Mouse (Mus musculus) stomach, postnatal 0 days (tissue): ENCODE measurements around the gene Krtap11-1. TPM values are rescaled to one million over a fixed set of nuclear protein-coding genes. Genes with fewer than 3 reads are reported as not detected.

Experiments
- ATAC-seq: fragments of 200-750 bp; cut with Nextera tagmentation; 2 replicates; pipeline ENCODE4 v1.8.0; 2017; ENCODE audit not compliant: low FRiP score, low TSS enrichment
- DNase-seq: peaks from one replicate; pipeline ENCODE4 v3.0.0-alpha.2; 2016; ENCODE audit warnings: low spot score
- H3K27ac ChIP-seq: fragments of 300-500 bp; sonication (generic); replicated peaks from 2 replicates; pipeline ENCODE4 v1.5.1; 2014; ENCODE audit warnings: mild to moderate bottlenecking, control low read depth
- H3K27me3 ChIP-seq: fragments of 300-500 bp; sonication (generic); 2 replicates; pipeline ENCODE4 v1.6.1; 2014; ENCODE audit warnings: low read length; ENCODE audit not compliant: control insufficient read depth, insufficient read depth
- H3K36me3 ChIP-seq: fragments of 300-500 bp; sonication (generic); 2 replicates; pipeline ENCODE4 v1.6.1; 2014; ENCODE audit warnings: low read length, mixed read lengths; ENCODE audit not compliant: control insufficient read depth, insufficient read depth
- H3K4me1 ChIP-seq: fragments of 300-500 bp; sonication (generic); replicated peaks from 2 replicates; pipeline ENCODE4 v1.6.1; 2014; ENCODE audit warnings: antibody characterized with exemption; ENCODE audit not compliant: control insufficient read depth, insufficient read depth
- H3K4me2 ChIP-seq: fragments of 300-500 bp; sonication (generic); replicated peaks from 2 replicates; pipeline ENCODE4 v1.6.1; 2014; ENCODE audit warnings: low read depth, mild to moderate bottlenecking, control low read depth, moderate library complexity
- H3K4me3 ChIP-seq: fragments of 300-500 bp; sonication (generic); 2 replicates; pipeline ENCODE4 v1.5.1; 2014; ENCODE audit warnings: low read depth, low read length, control low read depth
- H3K9ac ChIP-seq: fragments of 300-500 bp; sonication (generic); 2 replicates; pipeline ENCODE4 v1.6.1; 2014; ENCODE audit warnings: mild to moderate bottlenecking, low read length, control low read depth, mixed read lengths
- H3K9me3 ChIP-seq: fragments of 300-500 bp; sonication (generic); 2 replicates; pipeline ENCODE4 v1.6.1; 2016; ENCODE audit warnings: low read length; ENCODE audit not compliant: control insufficient read depth
- CTCF ChIP-seq: IDR thresholded peaks from 2 replicates; pipeline ENCODE4 v1.5.1; 2016; ENCODE audit warnings: antibody characterized with exemption, low read depth, mild to moderate bottlenecking, moderate library complexity
- EP300 ChIP-seq: optimal IDR thresholded peaks from 2 replicates; pipeline ENCODE3; 2016; ENCODE audit warnings: antibody characterized with exemption
- WGBS: fragments of 180-500 bp; shearing (Covaris S2); extraction: QIAGEN DNeasy Blood & Tissue Kit; methylation state at CpG from one replicate; pipeline ENCODE4 v1.1.7; 2014; 5-methylcytosine and 5-hydroxymethylcytosine counted together
- polyA plus RNA-seq: library from polyadenylated mRNA; unstranded; fragments of >200 nt; fragmentation: Nextera tagmentation; extraction: Ambion mirVana; gene quantifications from 2 replicates; pipeline ENCODE4 v1.2.1, GENCODE M21; 2015

The Krtap11-1 gene
- polyA plus RNA-seq, 1 experiment from 2014 or later, result not detected

- Histone ChIP-seq H3K27ac (no peak overlapping the region), H3K27me3 (no peaks in the 10 kb centered on the region), H3K9ac (no peak overlapping the region), H3K4me2 (no peak overlapping the region), H3K4me1 (no peaks in the 10 kb centered on the region), H3K36me3 (no peaks in the 10 kb centered on the region), H3K4me3 (no peak overlapping the region), H3K9me3 (no peaks in the 10 kb centered on the region)
- ATAC-seq (no peak), DNase-seq (no peak)
- TF ChIP-seq EP300, result no peak
- no peak for TF ChIP-seq CTCF
- WGBS, result 78% methylated on average over 3 of the region's 3 CpGs
Observed at GRCm38 (mm10) chr16:89528380-89528779, 42.6 kb downstream of the Krtap11-1 start.

- DNase-seq (no peak), ATAC-seq (no peak)
- no peak overlapping the region for H3K27ac ChIP-seq
- H3K4me1 ChIP-seq, result no peaks in the 10 kb centered on the region
- H3K36me3 ChIP-seq, result no peaks in the 10 kb centered on the region
- H3K4me2 ChIP-seq, result no peak overlapping the region
- H3K4me3 ChIP-seq, result no peak overlapping the region
- TF ChIP-seq CTCF (no peak), EP300 (no peak)
- WGBS, result 94% methylated on average over 4 of the region's 4 CpGs
- no peaks in the 10 kb centered on the region for H3K9me3 ChIP-seq
- H3K9ac ChIP-seq, result no peak overlapping the region
- no peaks in the 10 kb centered on the region for H3K27me3 ChIP-seq
Observed at GRCm38 (mm10) chr16:89520996-89521395, 50.0 kb downstream of the Krtap11-1 start.

GRCm38 (mm10) chr16:89520555-89520954 lies 50.4 kb downstream of the Krtap11-1 start:
- Histone ChIP-seq H3K9ac (no peak overlapping the region), H3K27ac (no peak overlapping the region), H3K36me3 (no peaks in the 10 kb centered on the region), H3K4me2 (no peak overlapping the region), H3K9me3 (no peaks in the 10 kb centered on the region), H3K4me1 (no peaks in the 10 kb centered on the region), H3K27me3 (no peaks in the 10 kb centered on the region), H3K4me3 (no peak overlapping the region)
- ATAC-seq (no peak), DNase-seq (no peak)
- TF ChIP-seq EP300 (no peak), CTCF (no peak)
- WGBS, result 81% methylated on average over 2 of the region's 2 CpGs

Other genes with a start within 250 kb of the Krtap11-1 start
- gene Krtap21-1, start 167.3 kb downstream of the Krtap11-1 start, polyA plus RNA-seq, result not detected in 2 replicates
- gene Krtap6-2, start 151.1 kb downstream of the Krtap11-1 start, polyA plus RNA-seq, result not detected in 2 replicates
- gene Krtap8-1, start 83.2 kb downstream of the Krtap11-1 start, polyA plus RNA-seq, result not detected in 2 replicates
- gene Krtap7-1, start 62.9 kb downstream of the Krtap11-1 start, polyA plus RNA-seq, result not detected in 2 replicates